Mouse (Mus musculus) inflammation-experienced regulatory T-cells, adult 6 months (primary cell): ENCODE measurements around the gene Wdr19. TPM values are rescaled to one million over a fixed set of nuclear protein-coding genes. Genes with fewer than 3 reads are reported as not detected.

Experiments used
- ATAC-seq: one replicate; pipeline ENCODE4 v1.8.0; 2017
- polyA plus RNA-seq, 3 experiments: library from polyadenylated mRNA; unstranded; fragments of 100-300 nt; shearing (Covaris generic); gene quantifications; one replicate each; pipeline ENCODE4 v1.2.1; 2017

The Wdr19 gene
- polyA plus RNA-seq: 1 to 10 TPM; 2.0 to 6.5 (median 3.3) TPM

DNA sequence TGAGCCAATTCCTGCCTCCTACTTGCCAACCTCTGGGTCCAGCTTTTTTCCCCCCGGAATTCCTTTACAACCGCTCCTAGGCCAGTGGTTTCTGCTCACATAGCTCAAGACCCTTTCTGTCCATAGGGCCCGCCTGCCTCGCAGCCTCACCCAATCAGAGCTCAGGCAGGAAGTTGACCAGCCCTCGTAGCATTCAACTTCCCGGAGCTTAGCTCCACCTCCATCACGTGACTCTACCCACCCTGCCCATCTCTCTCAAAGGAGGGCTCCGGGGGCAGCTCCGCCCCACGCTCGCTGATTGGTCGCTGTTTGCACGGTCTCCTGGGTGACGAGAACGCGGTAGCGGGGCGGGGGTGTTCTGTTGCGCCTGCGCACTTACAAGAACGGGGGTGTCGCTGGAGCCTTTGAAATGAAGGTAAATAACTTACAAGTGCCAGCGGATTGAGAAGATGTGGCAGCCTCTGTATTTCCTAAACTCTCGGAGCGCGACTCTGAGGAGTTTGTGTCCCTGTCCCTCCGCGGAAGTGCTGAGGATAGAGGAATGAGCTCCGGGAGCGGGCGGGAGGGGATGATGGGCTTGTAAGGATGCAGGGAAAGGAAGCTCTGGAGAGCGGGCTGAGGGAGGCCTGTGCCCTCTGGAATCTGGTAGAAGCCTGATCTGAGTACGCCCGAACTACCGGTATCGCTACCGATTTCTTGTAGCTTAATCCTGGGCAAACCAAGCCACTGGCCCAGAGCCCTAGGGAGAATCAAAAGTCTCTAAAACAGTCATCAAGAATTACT lies at the start of gene Wdr19:
Gene Wdr19 (plus strand): TSS at position 351 of the 783 bp plus-strand sequence.
- peak; percentile 99 for ATAC-seq

DNA sequence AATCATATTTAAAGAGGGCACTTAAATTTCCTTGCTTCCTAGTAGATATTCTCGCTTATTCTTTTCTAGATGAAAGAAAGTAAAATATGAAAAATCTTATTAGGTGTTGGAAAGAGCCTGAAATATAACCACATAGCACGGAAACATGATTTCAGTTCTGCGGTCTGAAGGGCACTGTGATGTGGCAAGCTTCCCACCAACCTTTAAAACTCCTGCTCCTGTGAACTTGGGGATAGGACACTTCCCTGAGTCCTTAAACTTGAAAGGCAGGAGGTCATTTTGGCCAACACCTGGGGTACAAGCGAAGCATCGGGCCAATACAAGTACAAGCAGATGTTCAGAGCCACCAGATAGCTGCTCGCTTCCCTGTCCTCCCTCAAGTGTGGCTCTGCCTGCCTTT lies 49.8 kb upstream of the Wdr19 start:
- ATAC-seq: no peak

DNA sequence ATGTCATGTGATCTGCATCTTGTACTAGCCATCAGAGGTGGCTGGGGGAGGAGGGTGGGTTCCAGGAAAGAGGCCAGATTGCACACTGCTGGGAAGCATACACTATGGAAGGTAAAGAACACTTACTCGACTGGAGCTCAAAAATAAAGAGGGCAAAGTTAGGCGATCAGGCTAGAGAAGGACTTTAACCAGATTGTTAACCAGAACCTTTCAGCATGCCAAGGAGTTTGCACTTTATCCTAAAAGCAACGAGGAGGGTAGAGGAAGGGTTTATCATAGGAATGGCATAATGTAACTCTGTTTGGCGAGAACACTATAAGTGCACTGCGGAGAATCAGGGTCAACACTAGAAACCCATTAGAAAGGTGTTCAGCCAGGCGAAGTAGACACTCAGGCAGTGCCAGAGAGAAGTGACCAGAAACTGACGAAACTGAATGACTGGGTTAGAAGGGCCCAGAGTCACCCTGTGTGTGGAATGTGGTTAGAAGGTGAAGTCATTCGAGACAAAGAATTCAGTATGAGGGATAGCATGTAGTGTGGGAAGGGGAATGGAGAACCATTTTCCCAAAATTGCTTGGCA lies 49.0 kb upstream of the Wdr19 start:
- no peak for ATAC-seq

DNA sequence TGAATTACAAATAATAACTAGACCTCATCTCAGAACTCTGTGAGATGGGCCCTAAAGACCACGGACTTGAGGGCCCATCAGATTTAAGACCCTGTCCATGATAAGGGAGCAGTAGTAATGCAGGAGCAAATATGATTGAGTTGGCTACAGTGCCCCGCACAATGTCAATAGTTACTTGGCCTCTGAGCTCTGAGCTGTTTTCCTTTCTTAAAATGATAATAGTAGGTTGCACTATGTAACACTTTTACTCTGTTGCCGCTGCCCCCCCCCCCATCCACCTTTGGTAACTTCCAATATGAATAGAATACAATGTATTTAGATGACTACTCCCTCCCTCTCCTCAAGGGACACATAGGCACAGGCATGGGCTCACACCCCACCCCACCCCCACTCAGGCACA lies 48.2 kb upstream of the Wdr19 start:
- ATAC-seq: no peak

DNA sequence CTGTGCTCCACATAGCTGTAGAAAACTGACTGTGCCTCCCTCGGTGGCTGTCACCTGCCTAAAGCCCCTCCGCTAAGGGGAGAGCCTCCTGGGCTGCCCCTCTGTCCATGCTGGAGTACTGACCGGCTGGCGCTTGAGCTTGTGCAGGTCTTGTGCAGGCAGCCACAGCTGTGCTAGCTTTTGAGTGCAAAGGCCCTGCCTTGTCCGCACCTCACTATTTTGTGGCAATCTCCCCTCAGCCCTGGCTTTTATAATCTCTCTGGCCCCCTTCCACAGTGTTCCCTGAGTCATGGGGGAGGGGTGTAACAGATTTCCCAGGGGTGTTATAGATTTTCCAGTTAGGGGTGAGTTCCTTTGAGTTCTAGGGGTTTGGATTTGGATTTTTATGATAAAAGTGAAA lies 47.7 kb upstream of the Wdr19 start:
- no peak for ATAC-seq

DNA sequence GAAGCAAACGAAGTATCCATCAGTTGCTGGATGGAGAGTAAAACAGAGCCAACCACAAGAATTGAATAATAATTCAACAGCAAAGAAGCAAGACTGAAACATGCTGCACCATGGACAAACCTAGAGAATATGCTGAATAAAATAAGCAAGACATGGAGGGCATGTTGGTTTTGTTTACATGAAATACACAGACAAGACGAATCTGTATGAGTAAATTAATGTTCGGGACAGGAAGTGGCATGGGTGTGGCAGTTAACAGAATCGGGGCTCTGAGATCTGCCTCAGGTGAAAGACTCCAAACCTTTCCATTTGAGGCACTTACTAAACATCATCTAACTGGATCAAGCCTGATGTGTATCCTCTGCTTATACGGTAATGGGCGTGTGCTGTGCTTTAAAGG lies 45.2 kb upstream of the Wdr19 start:
- peak; percentile 73 for ATAC-seq

DNA sequence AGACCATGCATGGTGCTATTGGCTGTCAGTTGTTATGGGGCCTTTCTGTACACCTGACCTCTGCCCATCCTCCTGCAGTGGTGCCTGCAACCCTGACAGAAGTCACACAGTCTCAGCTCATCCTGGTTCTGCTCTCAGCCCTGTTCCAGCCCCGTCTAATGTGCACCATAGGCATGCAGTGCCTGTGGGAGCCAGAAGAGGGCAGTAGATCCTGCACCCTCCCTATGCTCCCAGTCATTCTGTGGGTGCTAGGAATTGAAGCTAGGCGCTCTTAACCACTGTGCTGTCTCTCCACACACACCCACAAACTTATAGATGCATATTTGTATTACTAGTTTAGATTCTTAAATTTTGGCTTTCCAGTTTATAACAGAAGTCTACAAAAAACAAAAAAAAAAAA lies 42.6 kb upstream of the Wdr19 start:
- peak; percentile 48 for ATAC-seq

DNA sequence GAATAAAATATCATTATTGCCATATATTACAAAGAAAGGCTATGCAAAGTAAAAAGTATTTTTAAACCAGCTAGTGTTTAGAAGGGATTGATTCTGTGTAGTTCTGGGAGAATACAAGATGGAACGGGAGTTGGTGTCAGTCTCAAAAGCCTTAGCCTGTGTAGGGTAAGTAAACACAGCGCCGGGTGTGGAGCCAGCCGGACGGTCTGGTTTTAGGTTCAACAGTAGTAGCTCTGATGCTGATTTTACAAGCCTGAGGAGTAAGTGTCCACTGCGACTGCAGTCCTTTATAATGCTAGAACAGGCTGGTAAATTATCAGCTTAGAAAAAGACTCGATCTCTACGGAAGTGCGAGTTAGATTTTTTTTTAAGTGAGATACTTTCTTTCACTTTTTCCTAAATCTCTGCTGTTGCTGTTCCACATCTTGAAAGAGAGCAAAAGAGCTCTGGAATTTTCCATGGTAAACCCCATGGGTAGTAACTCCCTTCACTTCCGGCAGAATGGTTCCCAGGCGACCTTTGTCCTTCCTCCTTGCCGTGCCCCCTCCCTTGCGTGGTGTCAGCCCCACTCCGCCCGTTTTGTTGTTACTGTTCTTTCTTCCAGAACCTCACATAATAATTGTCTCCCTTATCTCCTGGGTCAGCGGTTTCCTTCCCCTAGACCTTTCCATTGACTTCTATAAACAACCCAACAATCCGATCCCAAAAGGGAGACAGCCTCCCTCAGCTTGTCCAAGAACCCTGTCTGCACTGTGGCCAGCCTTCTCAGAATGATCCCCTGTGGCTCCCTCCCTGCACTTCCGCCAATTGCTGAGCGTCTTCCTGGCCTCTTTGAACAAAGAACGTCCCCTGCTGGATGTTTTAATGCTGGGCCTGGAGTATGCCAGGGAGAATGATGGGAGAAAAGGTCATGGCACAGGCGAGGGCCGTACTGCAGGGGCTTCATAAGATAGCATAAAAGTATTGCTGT lies 41.8 kb upstream of the Wdr19 start:
- ATAC-seq: no peak

DNA sequence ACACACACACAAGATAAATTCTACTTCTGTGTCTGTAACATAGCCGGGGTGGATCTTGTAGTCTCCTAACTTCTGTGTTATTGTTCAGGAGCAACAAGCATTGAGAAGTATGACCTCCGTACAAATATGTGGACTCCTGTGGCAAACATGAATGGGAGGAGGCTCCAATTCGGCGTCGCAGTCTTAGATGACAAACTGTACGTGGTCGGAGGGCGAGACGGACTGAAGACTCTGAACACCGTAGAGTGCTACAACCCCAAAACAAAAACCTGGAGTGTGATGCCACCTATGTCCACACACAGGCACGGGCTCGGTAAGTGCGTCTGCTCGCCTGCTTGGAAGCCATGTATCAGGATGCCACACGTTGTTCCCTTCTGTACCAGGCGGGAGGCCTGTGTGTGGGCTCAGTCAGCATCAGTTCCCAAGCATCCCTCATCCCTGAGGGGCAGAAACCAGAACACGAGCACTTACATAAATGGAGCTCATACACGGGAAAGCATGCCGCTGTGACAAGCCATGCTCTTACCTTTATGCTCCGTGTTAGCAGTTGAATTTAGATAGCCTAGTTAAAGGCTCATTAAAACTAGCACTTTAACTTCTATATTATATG lies 40.7 kb upstream of the Wdr19 start:
- ATAC-seq: no peak

DNA sequence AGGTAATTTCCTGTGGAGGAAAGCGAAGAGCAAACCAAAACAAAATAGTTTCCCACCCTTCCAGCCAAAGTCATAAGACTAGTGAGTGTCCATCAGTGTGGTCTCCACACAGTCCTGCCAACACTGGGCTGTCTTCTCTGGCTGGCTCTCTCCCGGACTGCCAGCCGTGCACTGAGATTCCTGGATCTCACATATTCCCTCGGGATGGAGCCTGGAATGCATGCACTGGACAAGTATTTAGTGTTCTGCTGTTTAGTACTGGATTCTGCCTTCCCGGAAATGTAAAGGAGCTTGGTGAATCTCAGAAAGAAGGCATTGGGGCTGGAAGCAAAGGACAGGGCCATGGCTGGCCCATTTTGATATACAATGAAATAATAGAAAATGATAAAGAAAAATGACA lies 36.5 kb upstream of the Wdr19 start:
- ATAC-seq: no peak

DNA sequence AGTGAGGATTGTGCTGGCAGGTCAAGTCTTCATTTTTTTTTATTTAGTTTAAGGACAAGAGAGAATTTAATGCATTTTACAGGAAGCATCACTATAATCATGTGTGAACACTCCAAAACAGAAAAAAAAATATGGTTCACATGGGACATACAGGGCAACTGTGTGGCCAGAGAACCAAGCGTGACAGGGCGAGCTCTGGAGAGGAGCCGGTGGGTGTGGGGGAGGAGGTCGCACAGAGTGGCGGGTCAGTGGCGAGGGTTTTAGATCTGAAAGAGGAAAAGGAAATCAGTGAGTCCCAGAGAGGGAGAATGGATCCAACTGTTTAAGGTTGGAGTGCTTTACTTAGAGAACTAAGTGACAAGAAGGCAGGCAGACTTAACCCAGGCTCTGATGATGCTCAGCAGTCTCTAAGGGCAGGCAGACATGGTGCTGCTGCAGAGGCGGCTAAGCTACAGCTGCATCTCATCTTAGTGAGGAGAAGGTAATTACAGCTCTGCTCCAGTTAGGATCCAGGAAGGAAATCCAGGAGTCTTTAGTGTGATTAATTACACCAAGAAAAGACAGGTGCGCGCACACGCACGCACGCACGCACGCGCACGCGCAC lies 35.9 kb upstream of the Wdr19 start:
- no peak for ATAC-seq

DNA sequence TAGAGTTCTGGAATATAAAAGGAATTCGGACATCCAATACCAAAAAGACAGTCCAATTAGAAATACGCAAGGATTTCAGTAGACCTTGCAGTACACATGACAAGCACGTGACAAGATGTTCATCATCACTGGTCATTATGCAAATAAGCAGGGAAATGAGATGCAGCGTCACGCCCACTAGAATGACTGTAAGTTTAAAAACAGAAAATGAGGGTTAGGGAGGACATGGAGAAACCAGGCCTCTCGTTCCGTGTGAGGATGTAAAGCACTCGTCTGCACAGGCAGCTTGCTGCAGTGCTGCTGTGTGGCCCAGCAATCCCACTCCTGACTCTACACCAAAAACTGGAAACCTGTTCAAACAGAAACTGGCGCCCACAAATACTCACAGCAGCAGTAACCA lies 29.3 kb upstream of the Wdr19 start:
- ATAC-seq: no peak

DNA sequence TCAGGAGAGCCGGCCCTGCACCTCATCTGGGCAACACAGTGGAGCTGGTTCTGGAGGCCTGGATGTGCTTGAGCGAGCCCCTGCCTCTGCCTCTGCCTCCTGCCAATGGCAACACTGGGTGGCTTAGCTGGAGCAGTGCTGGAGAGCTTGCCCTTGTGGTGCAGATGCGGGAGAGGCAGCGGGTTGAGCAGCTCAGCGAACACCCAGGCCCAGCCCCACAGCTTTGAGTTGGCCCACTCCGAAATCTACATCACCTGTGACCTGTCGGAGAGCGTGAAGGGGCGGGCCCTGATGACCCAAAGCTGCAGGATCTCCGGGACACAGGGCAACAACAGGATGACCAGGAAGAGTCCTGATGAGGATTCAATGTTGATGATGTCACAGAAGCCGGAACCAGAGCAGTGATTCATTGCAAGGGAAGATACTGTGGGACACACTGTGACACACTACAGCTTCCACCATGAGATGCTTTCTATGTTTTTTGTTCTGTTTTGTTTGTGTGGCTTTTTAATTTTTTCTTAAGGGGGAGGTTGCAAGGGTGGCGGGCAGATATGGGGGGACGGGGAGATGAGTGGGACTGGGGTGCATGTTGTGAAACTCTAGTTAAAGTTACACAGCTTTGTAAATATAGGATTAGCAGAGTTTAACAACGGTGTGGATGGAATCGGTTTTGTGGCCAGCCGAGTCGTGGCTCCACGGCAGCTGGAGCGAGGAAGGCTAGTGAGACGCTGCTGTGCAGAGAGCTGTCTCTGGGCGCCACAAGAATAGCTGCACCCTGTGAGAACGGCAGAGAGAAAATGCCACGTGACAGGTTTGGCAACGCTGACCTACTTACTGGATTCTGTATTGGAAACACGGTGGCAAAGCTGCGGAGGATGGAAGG lies 24.2 kb upstream of the Wdr19 start:
- no peak for ATAC-seq

DNA sequence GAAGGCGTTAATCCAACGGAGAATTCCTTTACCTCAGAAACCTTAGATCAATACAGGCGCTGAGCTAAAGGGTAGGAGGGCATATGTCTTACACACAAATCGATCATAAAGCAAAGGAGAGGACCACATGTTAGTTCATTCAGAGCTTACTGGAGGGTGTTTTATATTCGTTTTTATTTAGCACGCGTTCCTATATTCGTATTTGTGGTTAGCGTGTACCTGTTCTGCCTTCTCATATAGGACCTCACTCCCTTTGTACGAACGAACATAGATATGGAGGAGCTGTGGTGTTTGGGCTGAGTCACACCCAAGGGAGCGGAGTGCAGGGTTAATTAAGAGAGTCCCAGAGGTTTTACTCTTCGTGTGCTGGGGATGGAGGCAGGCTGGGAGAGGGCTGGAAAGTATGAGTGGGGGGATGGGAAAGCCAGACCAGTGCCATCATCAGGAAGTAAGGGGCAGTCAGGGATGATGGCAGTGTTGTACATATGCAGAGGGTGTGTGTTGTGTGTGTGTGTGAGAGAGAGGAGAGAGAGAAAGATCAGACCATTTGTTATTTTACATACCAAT lies 23.5 kb upstream of the Wdr19 start:
- no peak for ATAC-seq

DNA sequence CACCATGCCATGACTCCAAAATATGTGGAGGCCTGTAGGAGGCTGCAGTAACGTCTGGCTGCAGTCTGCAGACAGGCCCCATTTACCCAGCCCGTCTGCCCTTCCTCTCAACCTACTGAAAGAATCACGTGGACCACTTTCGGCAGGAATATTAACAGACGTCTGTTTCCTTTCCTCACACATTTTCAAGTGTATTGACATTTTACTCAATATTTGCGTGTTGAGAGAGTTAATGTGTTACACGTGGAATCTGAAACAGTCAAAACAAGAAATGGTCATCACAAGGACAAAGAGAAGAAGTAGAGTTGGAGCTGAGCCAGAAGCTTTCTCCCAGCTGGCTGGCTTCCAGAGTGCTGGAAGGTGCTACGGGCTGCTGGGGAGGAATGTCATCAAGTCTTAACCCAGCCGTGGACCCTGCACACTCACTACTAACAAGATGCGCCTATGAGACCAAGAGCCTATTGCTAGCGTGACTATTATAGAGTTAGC lies 22.4 kb upstream of the Wdr19 start:
- no peak for ATAC-seq

DNA sequence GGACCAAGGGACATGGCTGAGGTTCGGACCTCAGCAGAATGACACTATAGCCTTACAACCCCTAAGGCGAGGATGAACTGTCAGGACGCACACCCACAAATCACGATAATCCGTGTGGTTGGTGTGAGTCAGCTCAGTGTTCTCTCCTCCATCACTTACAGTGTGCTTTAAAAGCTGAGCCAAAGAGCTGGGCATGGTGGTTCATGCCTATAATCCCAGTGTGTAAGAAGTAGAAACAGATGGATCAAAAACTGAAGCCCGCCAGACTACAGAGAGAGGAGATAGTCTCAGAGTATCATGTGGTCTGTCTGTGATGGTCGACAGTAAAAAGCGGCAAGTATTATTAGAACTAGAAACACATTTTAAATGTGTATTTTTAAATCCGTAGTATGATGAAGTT lies 21.0 kb upstream of the Wdr19 start:
- no peak for ATAC-seq

DNA sequence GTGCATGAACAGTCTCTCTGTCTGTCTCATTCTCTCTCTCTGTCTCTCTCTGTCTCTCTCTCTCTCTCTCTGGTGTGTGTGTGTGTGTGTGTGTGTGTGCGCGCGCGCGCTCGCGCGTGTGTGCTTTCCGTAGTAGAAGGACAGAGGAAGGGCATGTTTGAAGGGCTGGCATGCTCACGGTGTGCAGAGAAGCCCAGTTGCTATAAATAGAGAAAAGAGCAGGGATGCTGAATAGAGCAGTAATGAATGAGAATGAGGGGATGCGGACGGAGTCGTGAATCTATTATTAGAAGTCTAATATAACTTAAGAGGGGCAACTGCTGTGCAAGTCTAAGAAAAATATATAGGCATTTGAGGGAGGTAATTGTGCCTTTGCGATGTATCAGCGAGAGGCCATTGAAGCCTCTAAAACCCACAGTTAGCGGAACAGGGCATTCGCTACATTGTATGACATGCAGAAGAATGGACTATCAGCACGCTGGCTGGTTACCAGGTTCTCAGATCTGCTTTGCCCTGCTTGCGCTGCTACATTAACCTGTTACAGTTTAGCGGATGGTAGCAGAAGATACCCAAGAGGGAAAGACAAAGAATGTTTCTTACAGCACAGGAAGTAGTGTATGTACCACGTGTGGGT lies 18.2 kb upstream of the Wdr19 start:
- no peak for ATAC-seq

DNA sequence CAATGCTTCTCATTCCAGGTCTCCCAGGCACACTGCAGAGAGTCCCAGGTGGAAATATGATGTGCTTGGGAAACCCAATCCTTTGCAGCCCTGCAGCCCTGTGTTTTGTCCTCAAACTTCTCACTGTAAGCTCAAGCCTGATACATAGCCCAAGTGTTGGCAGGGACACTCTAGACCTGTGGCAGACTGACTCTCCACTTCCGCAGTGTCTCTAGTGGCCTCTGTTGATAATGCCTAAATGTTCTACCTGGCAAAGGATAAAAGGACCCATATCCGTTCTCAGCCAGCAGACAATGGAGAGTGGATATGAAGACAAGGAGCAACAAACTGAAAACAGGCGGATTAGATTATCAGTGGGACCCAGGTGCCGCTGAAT lies 17.7 kb upstream of the Wdr19 start:
- no peak for ATAC-seq

DNA sequence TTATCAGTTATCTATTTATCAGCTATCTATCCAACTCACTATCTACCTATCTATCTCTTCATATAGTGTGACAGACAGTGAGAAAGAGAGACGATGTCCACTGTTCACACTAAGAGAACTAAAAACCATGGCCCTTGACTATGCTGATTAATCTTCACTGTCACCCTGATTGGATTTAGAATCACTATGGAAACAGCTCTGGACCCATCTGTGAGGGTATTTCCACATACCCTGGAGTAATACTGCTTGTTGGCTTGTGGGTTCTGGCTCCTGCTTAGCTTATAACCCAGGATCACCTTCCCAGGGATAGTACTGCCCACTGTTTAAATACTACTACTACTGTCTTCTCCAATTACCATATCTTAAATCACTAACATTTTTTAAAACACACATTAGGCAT lies 17.2 kb upstream of the Wdr19 start:
- ATAC-seq: no peak

DNA sequence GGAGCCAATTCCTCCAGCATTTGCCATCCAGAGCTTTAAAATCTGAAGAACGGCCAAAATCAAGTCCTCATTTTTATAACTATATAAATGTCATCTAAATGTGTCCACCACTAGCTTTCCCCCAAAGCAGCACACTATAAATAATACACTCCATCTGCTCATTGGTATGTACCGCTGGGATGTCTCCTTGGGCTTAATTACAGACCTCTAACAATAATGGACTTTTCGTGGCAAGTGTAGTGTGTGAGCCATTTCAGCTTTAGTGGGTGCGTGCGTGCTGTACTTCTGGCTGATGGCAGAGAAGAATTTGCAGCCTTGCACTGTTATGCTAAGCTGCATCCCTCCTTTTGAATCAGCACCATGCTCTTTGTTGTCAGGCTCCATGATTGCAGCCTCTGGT lies 7.9 kb upstream of the Wdr19 start:
- ATAC-seq: no peak

DNA sequence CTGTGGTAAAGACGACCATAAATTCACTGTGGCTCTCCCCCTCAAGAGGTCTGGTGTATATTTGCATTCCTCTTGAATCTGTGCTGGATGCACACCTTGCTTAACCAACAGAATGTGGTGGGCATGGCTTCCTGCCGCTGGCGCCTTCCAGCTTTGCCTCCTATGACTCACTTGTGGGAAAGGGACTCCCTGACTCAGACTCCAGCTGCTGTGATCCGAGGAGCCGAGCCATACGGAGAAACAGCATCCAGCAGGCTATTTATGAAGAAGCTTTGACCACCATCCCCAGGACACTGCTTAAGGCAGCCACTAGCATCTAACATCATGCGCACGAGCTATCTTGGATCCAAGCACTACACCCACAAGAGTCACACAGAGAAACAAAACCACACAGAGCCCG lies 5.1 kb upstream of the Wdr19 start:
- no peak for ATAC-seq
